Comparison of ENCODE assay signal across 1 mouse cellular context in the genomic region with DNA sequence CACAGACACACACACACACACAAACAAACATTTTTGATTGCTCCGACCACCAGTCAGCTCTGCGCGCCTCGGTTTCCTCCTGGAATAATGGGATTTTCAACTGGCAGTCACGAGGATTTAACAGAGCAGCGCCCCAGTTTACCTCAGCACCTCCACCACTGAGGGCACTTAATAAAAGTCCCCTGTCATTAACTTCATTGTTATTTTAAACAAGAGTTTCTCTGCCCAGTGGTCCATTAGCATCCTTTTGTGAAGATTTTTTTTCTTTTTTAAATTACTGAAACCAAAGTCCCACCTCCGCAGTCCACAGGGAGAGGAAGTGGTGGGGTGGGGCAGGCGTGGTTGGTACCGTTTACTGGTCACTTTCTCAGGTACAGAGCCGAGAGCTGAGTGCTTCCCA.
TF ChIP-seq lines count a peak whose summit lies in the region.

No protein-coding gene starts in this region.

TF ChIP-seq in MEL, 35 proteins besides CTCF, POLR2A, EP300 and RAD21:
- no peak for TF ChIP-seq ZKSCAN1 (IDR thresholded peaks at IDR 0.05; ENCODE audit: low read depth, low read length)
- TF ChIP-seq TAL1 (IDR thresholded peaks at IDR 0.05; ENCODE audit: low read length) = no peak
- TF ChIP-seq CHD2 (IDR thresholded peaks at IDR 0.05; ENCODE audit: low read length) = no peak
